Mouse (Mus musculus) spleen, postnatal 14 days (tissue): ENCODE data around the gene 4930523C07Rik.

Source experiments
- DNase-seq, 2 experiments: peaks; one replicate each; pipeline ENCODE4 v3.0.0; 2021 to 2022; ENCODE audit warnings: low spot score in 2 of 2

4930523C07Rik gene

GRCm38 (mm10) chr1:160099659-160100302, 55.6 kb downstream of the 4930523C07Rik start:
- DNase-seq, result no peak

- DNase-seq, result no peak
Measured at GRCm38 (mm10) chr1:160100996-160101395, 56.8 kb downstream of the 4930523C07Rik start.

GRCm38 (mm10) chr1:160105426-160105825, 61.2 kb downstream of the 4930523C07Rik start:
- DNase-seq, result no peak

- DNase-seq, result no peak
Measured at GRCm38 (mm10) chr1:160108604-160109003, 64.4 kb downstream of the 4930523C07Rik start.

GRCm38 (mm10) chr1:160123957-160124356, 79.8 kb downstream of the 4930523C07Rik start:
- DNase-seq, result no peak
